Mouse (Mus musculus) spleen, adult 18-20 months (tissue): ENCODE data around the gene Bcan.

Experiments used
- DNase-seq, 2 experiments: peaks; one replicate each; pipeline ENCODE4 v3.0.0; 2022; ENCODE audit warnings: mixed read lengths in 2 of 2

Gene Bcan

DNA sequence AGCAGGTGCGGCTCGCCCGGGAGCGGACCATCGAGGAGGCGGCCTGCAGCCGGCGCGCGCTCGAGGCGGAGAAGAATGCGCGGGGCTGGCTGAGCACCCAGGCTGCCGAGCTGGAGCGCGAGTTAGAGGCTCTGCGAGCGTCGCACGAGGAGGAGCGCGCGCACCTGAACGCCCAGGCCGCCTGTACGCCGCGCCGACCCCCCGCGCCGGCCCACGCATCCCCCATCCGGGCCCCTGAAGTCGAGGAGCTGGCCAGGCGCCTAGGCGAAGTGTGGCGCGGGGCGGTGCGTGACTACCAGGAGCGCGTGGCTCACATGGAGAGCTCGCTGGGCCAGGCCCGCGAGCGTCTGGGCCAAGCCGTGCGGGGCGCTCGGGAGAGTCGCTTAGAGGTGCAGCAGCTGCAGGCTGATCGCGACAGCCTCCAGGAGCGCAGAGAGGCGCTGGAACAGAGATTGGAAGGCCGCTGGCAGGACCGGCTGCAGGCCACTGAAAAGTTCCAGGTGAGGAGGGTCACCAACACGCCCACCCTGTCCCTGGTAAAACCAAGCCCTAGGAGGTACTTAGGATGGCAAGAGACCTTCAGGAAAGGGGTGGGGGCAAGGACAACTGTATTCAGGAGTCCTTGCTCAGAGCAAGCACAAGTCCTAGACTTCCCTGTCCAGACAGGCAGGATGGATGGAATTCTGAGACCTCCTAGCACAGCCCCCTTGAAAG is 28.4 kb downstream of the Bcan start:
- DNase-seq: no peak

DNA sequence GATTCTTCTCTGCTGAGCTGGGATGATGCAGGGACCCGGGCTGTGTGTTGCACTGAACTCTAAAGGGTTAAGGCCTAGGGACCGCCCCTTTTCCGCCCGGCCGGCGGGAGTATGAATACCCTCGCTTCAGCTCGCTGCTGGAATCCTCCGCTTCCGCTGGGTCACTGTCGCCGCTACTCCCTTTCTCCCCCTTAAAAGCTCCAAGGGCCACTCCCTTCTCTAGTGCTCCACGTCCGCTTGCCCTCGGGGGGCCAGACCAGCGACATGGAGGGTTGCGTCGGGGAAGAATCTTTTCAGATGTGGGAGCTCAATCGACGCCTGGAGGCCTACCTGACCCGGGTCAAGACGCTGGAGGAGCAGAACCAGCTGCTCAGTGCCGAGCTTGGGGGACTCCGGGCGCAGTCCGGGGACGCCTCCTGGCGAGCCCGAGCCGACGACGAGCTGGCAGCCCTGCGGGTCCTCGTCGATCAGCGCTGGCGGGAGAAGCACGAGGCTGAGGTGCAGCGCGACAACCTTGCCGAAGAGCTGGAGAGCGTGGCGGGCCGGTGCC is 29.0 kb downstream of the Bcan start, which contains the start of gene Nes:
Gene Nes (plus strand): TSS at position 140 of the 550 bp plus-strand sequence.
- peak in 1 of 2 experiments; percentile 13 for DNase-seq

GRCm38 (mm10) chr3:87970184-87970938 is 29.7 kb downstream of the Bcan start:
- DNase-seq: peak in 1 of 2 experiments; percentile 48

- DNase-seq: peak; percentile 33 to 56
These were observed 39.3 kb downstream of the Bcan start for GRCm38 (mm10) chr3:87960586-87961191.

- no peak for DNase-seq
These were observed 39.8 kb downstream of the Bcan start for GRCm38 (mm10) chr3:87960191-87960585.

DNA sequence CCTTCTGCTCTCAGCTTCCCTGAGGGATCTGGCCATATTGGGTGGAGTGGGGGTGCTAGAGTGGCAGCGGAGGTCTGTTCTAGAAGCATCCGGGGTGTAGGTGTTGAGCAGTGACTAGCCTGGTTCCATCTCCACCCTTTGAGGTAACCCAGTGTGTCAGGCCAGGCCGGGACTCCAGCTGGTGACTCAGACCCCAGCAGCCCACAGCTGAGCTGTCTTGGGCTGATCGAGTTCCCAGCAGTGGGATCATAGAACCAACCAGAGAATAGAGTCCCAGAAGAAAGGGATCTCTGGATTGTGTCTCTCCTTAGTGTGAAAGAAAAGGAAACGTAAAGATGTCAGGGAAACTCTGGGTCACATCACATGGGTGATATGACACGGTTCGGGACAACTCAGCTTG is 40.7 kb downstream of the Bcan start:
- DNase-seq: no peak

- DNase-seq: no peak
These were observed 41.1 kb downstream of the Bcan start for GRCm38 (mm10) chr3:87958967-87959366.

- no peak for DNase-seq
These were observed 41.6 kb downstream of the Bcan start for GRCm38 (mm10) chr3:87958476-87958875.

GRCm38 (mm10) chr3:87958056-87958455 is 42.0 kb downstream of the Bcan start:
- no peak for DNase-seq

DNA sequence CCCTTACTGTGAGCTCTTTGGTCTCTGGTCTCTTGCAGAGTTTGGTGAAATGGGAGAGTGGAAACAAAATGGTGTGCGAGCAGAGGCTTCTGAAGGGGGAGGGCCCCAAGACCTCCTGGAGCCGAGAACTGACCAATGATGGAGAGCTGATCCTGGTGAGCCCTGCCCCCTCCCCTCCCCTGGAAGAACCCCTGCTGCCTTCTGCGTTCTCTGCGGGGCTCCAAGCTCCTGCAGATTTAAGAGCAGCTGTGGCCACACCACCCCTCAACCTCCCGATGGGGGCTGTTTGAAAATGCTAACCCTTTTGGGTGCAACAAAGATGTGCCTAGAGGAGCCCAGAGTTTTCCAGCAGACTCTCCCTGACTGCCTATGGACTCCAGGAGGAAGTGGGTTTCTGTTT is 47.6 kb downstream of the Bcan start:
- no peak for DNase-seq

DNA sequence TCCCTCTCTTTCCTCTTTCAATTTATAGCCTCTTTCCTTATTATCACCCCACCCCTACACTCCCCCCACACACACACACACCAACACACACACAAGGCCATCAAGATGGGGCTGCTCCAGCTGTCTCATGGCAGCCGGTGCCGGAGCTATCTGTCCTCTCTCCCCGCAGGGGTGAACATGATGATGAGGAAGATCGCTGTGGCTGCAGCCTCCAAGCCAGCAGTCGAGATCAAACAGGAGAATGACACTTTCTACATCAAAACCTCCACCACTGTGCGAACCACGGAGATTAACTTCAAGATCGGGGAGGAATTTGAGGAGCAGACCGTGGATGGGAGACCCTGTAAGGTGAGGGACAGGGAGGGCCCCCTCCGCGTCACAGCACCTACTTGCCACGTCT is 48.1 kb downstream of the Bcan start:
- no peak for DNase-seq

- no peak for DNase-seq
These were observed 50.0 kb downstream of the Bcan start for GRCm38 (mm10) chr3:87949955-87950515.

DNA sequence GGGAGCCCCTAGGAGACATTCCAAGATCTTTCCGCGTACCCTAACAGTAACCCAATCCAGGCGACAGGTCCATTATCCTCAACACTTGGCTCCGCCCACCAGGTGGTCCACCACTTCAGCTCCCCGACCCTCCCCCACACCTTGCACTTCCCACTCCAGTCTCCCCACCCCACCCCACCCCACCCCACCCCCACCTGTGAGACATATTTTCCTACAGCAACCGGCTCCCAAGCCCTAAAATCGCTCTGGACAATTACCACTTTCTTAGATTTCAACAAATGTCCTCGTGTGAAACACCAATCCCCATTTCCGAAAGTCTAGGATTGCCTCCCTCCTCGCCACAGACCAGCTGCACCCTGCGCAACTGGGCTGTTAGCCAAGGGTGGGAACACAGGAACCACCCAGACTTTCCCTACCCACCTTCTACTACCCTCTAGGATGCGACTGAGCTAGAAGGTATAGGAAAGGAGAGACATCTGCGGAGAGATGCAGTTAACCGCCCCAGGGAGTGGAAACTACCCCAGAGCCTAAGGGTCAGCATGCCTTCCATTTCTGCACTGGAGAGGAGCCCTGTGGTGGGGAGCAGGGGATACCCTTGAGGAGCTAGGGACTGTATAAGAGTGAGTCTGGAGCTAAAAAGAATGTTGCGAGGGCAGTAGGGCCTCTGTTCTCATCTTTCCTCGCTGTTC is 50.6 kb downstream of the Bcan start:
- DNase-seq: no peak

DNA sequence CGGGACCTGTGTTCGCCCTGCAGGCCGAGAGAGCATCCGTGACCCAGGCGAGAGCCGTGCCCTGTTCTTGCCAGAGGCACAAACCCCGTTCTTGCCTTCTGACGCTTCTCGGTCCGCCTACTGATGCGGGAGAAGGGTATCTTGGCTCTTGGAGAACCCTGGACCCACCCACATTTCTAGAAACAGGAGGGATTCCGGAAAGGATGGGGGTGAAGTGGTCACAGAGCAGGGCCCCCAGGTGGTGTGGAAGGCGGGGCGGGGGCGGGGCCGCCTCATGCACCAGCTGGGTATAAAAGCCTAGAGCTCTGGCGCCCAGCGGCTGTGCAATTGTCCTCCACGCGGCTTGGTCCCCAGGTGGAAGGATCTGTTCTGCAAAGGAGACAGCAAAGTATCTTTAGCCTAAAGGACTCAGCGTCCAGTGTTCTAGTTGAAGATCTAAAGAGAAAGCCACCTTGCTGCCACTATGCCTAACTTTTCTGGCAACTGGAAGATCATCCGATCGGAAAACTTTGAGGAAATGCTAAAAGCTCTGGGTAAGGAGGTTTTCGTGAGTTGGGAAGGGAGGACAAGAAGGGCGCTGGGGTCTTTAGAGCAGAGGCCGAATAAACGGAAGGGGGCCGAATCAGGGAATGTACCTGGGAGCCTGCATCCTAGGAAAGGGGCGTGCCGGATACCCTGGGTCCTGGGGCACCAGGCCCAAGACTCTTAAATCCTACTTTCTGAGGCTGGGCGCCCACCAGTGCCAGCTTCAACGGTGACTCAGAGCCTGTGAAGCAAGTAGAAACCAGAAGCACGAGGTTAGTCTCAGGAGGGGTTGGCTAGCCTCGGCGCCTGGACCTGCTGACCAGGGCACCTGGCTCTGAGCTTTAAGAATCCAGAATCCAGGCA is 51.4 kb downstream of the Bcan start, which contains the start of gene Crabp2:
Gene Crabp2 (plus strand): TSS at position 289 of the 888 bp plus-strand sequence.
- no peak for DNase-seq

DNA sequence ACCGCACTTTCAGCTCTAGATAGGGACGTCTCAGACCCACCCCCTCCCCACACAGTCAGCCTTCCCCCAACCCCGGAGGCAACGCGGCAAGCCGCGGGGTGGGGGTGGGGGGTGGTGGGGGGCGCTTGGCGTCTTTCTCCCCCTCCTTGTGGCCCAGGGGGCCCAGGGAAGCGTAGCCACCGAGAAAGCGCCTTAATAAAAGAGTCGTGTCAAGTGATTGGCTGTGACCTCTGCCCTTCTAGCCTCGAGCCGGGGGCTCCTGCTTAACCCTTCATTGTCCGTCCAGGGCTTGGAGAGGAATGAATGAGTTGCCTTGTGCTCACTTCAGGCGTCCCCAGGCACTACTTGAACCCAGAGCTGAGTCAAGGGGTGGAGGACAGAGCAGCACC is 52.2 kb downstream of the Bcan start:
- DNase-seq: no peak

- DNase-seq: no peak
These were observed 52.8 kb downstream of the Bcan start for GRCm38 (mm10) chr3:87947056-87947810.

DNA sequence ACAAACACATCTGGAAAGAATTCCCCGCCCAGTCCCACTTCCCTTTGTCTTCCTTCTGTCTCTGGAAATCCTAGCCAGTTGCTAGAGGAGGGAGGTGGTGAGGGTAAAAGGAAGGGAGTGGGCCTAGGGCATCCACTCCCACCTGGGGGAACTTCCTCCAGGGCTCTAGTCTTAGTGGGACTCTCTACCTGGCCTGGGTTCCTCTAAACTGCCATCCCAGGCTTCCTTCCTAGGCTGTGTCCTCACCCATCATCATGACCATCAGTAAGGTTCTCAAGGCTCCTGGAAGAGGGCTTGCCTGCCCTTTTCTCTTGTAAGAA is 53.5 kb downstream of the Bcan start:
- DNase-seq: no peak

GRCm38 (mm10) chr3:87945781-87946540 is 54.1 kb downstream of the Bcan start:
- DNase-seq: no peak

GRCm38 (mm10) chr3:87944838-87945600 is 55.0 kb downstream of the Bcan start:
- no peak for DNase-seq
